Mouse (Mus musculus) embryonic facial prominence, embryonic 11.5 days (tissue): Measurements from ENCODE around the gene Pxn. TPM values are rescaled to one million over a fixed set of nuclear protein-coding genes. Genes with fewer than 3 reads are reported as not detected.

ENCODE experiments used
- microRNA-seq: library from miRNA; unstranded; fragments of <30 nt; microRNA quantifications from one replicate; pipeline ENCODE4, GENCODE M21; 2016; ENCODE audit warnings: borderline number of aligned reads
- polyA plus RNA-seq: library from polyadenylated mRNA; unstranded; fragments of >200 nt; fragmentation: Nextera tagmentation; extraction: Ambion mirVana; gene quantifications from 2 replicates; pipeline ENCODE4 v1.2.1, GENCODE M21; 2014

The Pxn gene
- polyA plus RNA-seq, 1 experiment from 2014 or later = 12.9 TPM

Small RNA genes within 50 kb of the gene (microRNA-seq; reads per million reads assigned to microRNA genes)
- not detected for gene Mir7029

Other genes starting within 250 kb of the Pxn start
- gene Rnf10, start 233.8 kb upstream of the Pxn start, polyA plus RNA-seq = 75.0 and 80.1 TPM in 2 replicates
- gene Coq5, start 227.0 kb upstream of the Pxn start, polyA plus RNA-seq = 51.7 and 52.2 TPM in 2 replicates
- 1,836 and 1,851 TPM in 2 replicates for gene Dynll1, start 205.7 kb upstream of the Pxn start, polyA plus RNA-seq
- 376 and 390 TPM in 2 replicates for gene Srsf9, start 179.5 kb upstream of the Pxn start, polyA plus RNA-seq
- 37.0 and 38.8 TPM in 2 replicates for gene Gatc, start 165.5 kb upstream of the Pxn start, polyA plus RNA-seq
- 66.7 and 68.9 TPM in 2 replicates for gene Triap1, start 165.5 kb upstream of the Pxn start, polyA plus RNA-seq
- 569 and 629 TPM in 2 replicates for gene Cox6a1, start 157.7 kb upstream of the Pxn start, polyA plus RNA-seq
- 52.4 and 53.9 TPM in 2 replicates for gene Msi1, start 77.1 kb upstream of the Pxn start, polyA plus RNA-seq
- not detected in 2 replicates for gene Pla2g1b, start 40.4 kb upstream of the Pxn start, polyA plus RNA-seq
- gene Sirt4, start 22.0 kb upstream of the Pxn start, polyA plus RNA-seq = 12.7 and 17.2 TPM in 2 replicates
- gene Rplp0, start 52.8 kb downstream of the Pxn start, polyA plus RNA-seq = 1,437 and 1,529 TPM in 2 replicates
- gene Gcn1l1, start 58.6 kb downstream of the Pxn start, polyA plus RNA-seq = 29.3 and 31.4 TPM in 2 replicates
- 17.6 and 21.1 TPM in 2 replicates for gene Rab35, start 125.2 kb downstream of the Pxn start, polyA plus RNA-seq
- 6.8 and 8.6 TPM in 2 replicates for gene Bicdl1, start 224.9 kb downstream of the Pxn start, polyA plus RNA-seq